Mouse (Mus musculus): ENCODE measurements around the gene Cdk15.
A peak's percentile ranks its signal among the peaks of the same experiment; 100 is the strongest.

The Cdk15 gene

GRCm38 (mm10) chr1:59380926-59381325 is 124.2 kb downstream of the Cdk15 start:
- peak; percentile 95 for DNase-seq

- DNase-seq, result no peak
These were observed 124.8 kb downstream of the Cdk15 start for GRCm38 (mm10) chr1:59381483-59381882.

GRCm38 (mm10) chr1:59382516-59382915 is 125.8 kb downstream of the Cdk15 start:
- peak; percentile 88 for DNase-seq

- peak; percentile 96 for DNase-seq
These were observed 126.4 kb downstream of the Cdk15 start for GRCm38 (mm10) chr1:59383049-59383610.

GRCm38 (mm10) chr1:59384400-59384799 is 127.7 kb downstream of the Cdk15 start:
- no peak for DNase-seq

GRCm38 (mm10) chr1:59385641-59386040 is 128.9 kb downstream of the Cdk15 start:
- no peak for DNase-seq

GRCm38 (mm10) chr1:59387542-59388314 is 131.0 kb downstream of the Cdk15 start:
- no peak for DNase-seq

- no peak for DNase-seq
These were observed 132.5 kb downstream of the Cdk15 start for GRCm38 (mm10) chr1:59389181-59389580.

- peak; percentile 93 for DNase-seq
These were observed 135.0 kb downstream of the Cdk15 start for GRCm38 (mm10) chr1:59391736-59392135.

GRCm38 (mm10) chr1:59394072-59394471 is 137.4 kb downstream of the Cdk15 start:
- DNase-seq, result no peak

- no peak for DNase-seq
These were observed 137.9 kb downstream of the Cdk15 start for GRCm38 (mm10) chr1:59394616-59395015.

- DNase-seq, result no peak
These were observed 139.3 kb downstream of the Cdk15 start for GRCm38 (mm10) chr1:59395992-59396391.

GRCm38 (mm10) chr1:59399554-59400325 is 143.0 kb downstream of the Cdk15 start:
- DNase-seq, result no peak

- DNase-seq, result no peak
These were observed 144.5 kb downstream of the Cdk15 start for GRCm38 (mm10) chr1:59401253-59401652.

All from heart, adult 11 months (tissue).